Mouse (Mus musculus) limb, embryonic 15.5 days (tissue): ENCODE data around the gene Prkar1b. TPM values are rescaled to one million over a fixed set of nuclear protein-coding genes. Genes with fewer than 3 reads are reported as not detected.

Source experiments
- ATAC-seq: fragments of 200-750 bp; cut with Nextera tagmentation; 2 replicates; pipeline ENCODE4 v1.8.0; 2017; ENCODE audit warnings: low read depth, moderate TSS enrichment; ENCODE audit not compliant: insufficient number of reproducible peaks, low FRiP score, low TSS enrichment
- H3K27ac ChIP-seq: fragments of 300-500 bp; sonication (generic); 2 replicates; pipeline ENCODE4 v1.5.1; 2015; ENCODE audit warnings: moderate library complexity, mild to moderate bottlenecking, inconsistent platforms
- H3K27me3 ChIP-seq: fragments of 300-500 bp; sonication (generic); 2 replicates; pipeline ENCODE4 v1.6.1; 2015; ENCODE audit warnings: inconsistent platforms
- H3K36me3 ChIP-seq: fragments of 300-500 bp; sonication (generic); 2 replicates; pipeline ENCODE4 v1.6.1; 2015; ENCODE audit warnings: inconsistent platforms
- H3K4me1 ChIP-seq: fragments of 300-500 bp; sonication (generic); 2 replicates; pipeline ENCODE4 v1.6.1; 2015; ENCODE audit warnings: inconsistent platforms
- H3K4me2 ChIP-seq: fragments of 300-500 bp; sonication (generic); 2 replicates; pipeline ENCODE4 v1.6.1; 2015; ENCODE audit warnings: mild to moderate bottlenecking, inconsistent platforms
- H3K4me3 ChIP-seq: fragments of 300-500 bp; sonication (generic); 2 replicates; pipeline ENCODE4 v1.5.1; 2015; ENCODE audit warnings: mild to moderate bottlenecking, inconsistent platforms
- H3K9ac ChIP-seq: fragments of 300-500 bp; sonication (generic); 2 replicates; pipeline ENCODE4 v1.6.1; 2015; ENCODE audit warnings: inconsistent platforms
- H3K9me3 ChIP-seq: fragments of 300-500 bp; sonication (generic); 2 replicates; pipeline ENCODE4 v1.6.1; 2016; ENCODE audit warnings: inconsistent platforms
- WGBS: fragments of 180-500 bp; shearing (Covaris S2); methylation state at CpG from one replicate; pipeline ENCODE4 v1.1.7; 2015; 5-methylcytosine and 5-hydroxymethylcytosine counted together
- polyA plus RNA-seq: library from polyadenylated mRNA; unstranded; fragments of >200 nt; fragmentation: Nextera tagmentation; extraction: Ambion mirVana; gene quantifications from 2 replicates; pipeline ENCODE4 v1.2.1, GENCODE M21; 2015

Prkar1b gene
- polyA plus RNA-seq, 1 experiment from 2014 or later: 19.2 TPM

- Histone ChIP-seq H3K4me3 (no peak overlapping the region), H3K27ac (no peak overlapping the region), H3K4me2 (no peak overlapping the region), H3K36me3 (peaks cover 11% of the 10 kb centered on the region; the same call in 1 of the 2 replicates), H3K9ac (no peak overlapping the region), H3K27me3 (no peaks in the 10 kb centered on the region), H3K4me1 (peaks cover 15% of the 10 kb centered on the region), H3K9me3 (no peaks in the 10 kb centered on the region)
- no peak for ATAC-seq
- 47% methylated on average over 3 of the region's 3 CpGs for WGBS
These were observed 172.0 kb downstream of the Prkar1b start for GRCm38 (mm10) chr5:138977759-138978158.

GRCm38 (mm10) chr5:138974911-138975485, 174.8 kb downstream of the Prkar1b start:
- peaks cover 10% of the 10 kb centered on the region; the same call in 1 of the 2 replicates for H3K36me3 ChIP-seq

GRCm38 (mm10) chr5:138973480-138973879, 176.3 kb downstream of the Prkar1b start:
- H3K4me2 ChIP-seq: no peak overlapping the region
- H3K9me3 ChIP-seq: no peaks in the 10 kb centered on the region
- H3K4me3 ChIP-seq: no peak overlapping the region
- peaks cover 17% of the 10 kb centered on the region for H3K4me1 ChIP-seq
- 67% methylated on average over 6 of the region's 6 CpGs for WGBS
- ATAC-seq: no peak
- peaks cover 10% of the 10 kb centered on the region; the same call in 1 of the 2 replicates for H3K36me3 ChIP-seq
- H3K27ac ChIP-seq: no peak overlapping the region
- no peak overlapping the region for H3K9ac ChIP-seq
- no peaks in the 10 kb centered on the region for H3K27me3 ChIP-seq

More at GRCm38 (mm10) chr5:138974911-138975485, 174.8 kb downstream of the Prkar1b start:
- Histone ChIP-seq H3K9me3 (no peaks in the 10 kb centered on the region), H3K4me2 (no peak overlapping the region), H3K4me3 (no peak overlapping the region), H3K9ac (no peak overlapping the region), H3K27me3 (no peaks in the 10 kb centered on the region), H3K4me1 (peaks cover 18% of the 10 kb centered on the region), H3K27ac (no peak overlapping the region)
- 91% methylated on average over 8 of the region's 8 CpGs for WGBS
- no peak for ATAC-seq

- no peak overlapping the region for H3K4me3 ChIP-seq
- H3K27me3 ChIP-seq: no peaks in the 10 kb centered on the region
- peaks cover 23% of the 10 kb centered on the region for H3K4me1 ChIP-seq
- 74% methylated on average over 9 of the region's 9 CpGs for WGBS
- no peak overlapping the region for H3K4me2 ChIP-seq
- ATAC-seq: no peak
- H3K9ac ChIP-seq: no peak overlapping the region
- H3K9me3 ChIP-seq: no peaks in the 10 kb centered on the region
- 0 out of 2 replicates have a peak, but pooled peaks cover 3% of the 10 kb centered on the region for H3K36me3 ChIP-seq
- H3K27ac ChIP-seq: no peak overlapping the region
These were observed 178.4 kb downstream of the Prkar1b start for GRCm38 (mm10) chr5:138971405-138971804.

GRCm38 (mm10) chr5:138970056-138970490, 179.7 kb downstream of the Prkar1b start:
- H3K9ac ChIP-seq: no peak overlapping the region
- ATAC-seq: peak; percentile 19; the same call in 1 of the 2 replicates

More at GRCm38 (mm10) chr5:138970056-138970490, 179.7 kb downstream of the Prkar1b start:
- no peak overlapping the region for H3K4me3 ChIP-seq
- H3K27ac ChIP-seq: peak overlapping the region; percentile 43; the same call in 1 of the 2 replicates
- 25% methylated on average over 7 of the region's 7 CpGs for WGBS
- H3K9me3 ChIP-seq: no peaks in the 10 kb centered on the region
- no peaks in the 10 kb centered on the region for H3K27me3 ChIP-seq
- peaks cover 36% of the 10 kb centered on the region for H3K4me1 ChIP-seq
- H3K4me2 ChIP-seq: no peak overlapping the region
- no peaks in the 10 kb centered on the region for H3K36me3 ChIP-seq

Other genes with a start within 250 kb of the Prkar1b start
- 65.7 and 69.9 TPM in 2 replicates for gene Pdgfa, start 152.6 kb downstream of the Prkar1b start, polyA plus RNA-seq
- gene Dnaaf5, start 222 bp upstream of the Prkar1b start, polyA plus RNA-seq: 4.7 and 5.5 TPM in 2 replicates
- gene Sun1, start 50.6 kb upstream of the Prkar1b start, polyA plus RNA-seq: 52.4 and 56.7 TPM in 2 replicates
- 153 and 171 TPM in 2 replicates for gene Get4, start 102.3 kb upstream of the Prkar1b start, polyA plus RNA-seq
- 3.2 and 4.1 TPM in 2 replicates for gene Adap1, start 175.6 kb upstream of the Prkar1b start, polyA plus RNA-seq
- gene Cox19, start 201.4 kb upstream of the Prkar1b start, polyA plus RNA-seq: 90.6 and 94.2 TPM in 2 replicates
- gene Cyp2w1, start 202.6 kb upstream of the Prkar1b start, polyA plus RNA-seq: 22.8 and 23.5 TPM in 2 replicates
- 2.6 and 3.1 TPM in 2 replicates for gene Gpr146, start 227.7 kb upstream of the Prkar1b start, polyA plus RNA-seq